Mouse (Mus musculus) midbrain, embryonic 12.5 days (tissue): ENCODE data around the gene Ccpg1. TPM values are rescaled to one million over a fixed set of nuclear protein-coding genes. Genes with fewer than 3 reads are reported as not detected.
A peak's percentile ranks its signal among the peaks of the same experiment; 100 is the strongest.

Experiments
- ATAC-seq: fragments of 200-750 bp; cut with Nextera tagmentation; 2 replicates; pipeline ENCODE4 v1.8.0; 2017; ENCODE audit warnings: low read depth, moderate TSS enrichment, moderate library complexity; ENCODE audit not compliant: low FRiP score
- H3K27ac ChIP-seq: fragments of 300-500 bp; sonication (generic); replicated peaks from 2 replicates; pipeline ENCODE4 v1.5.1; 2016; ENCODE audit warnings: mild to moderate bottlenecking
- H3K27me3 ChIP-seq: fragments of 300-500 bp; sonication (generic); 2 replicates; pipeline ENCODE4 v1.6.1; 2016; ENCODE audit warnings: mild to moderate bottlenecking
- H3K36me3 ChIP-seq: fragments of 300-500 bp; sonication (generic); 2 replicates; pipeline ENCODE4 v1.6.1; 2016
- H3K4me1 ChIP-seq: fragments of 300-500 bp; sonication (generic); 2 replicates; pipeline ENCODE4 v1.6.1; 2016
- H3K4me2 ChIP-seq: fragments of 300-500 bp; sonication (generic); replicated peaks from 2 replicates; pipeline ENCODE4 v1.6.1; 2016; ENCODE audit warnings: mild to moderate bottlenecking, moderate library complexity
- H3K4me3 ChIP-seq: fragments of 300-500 bp; sonication (generic); 2 replicates; pipeline ENCODE4 v1.5.1; 2016; ENCODE audit warnings: mild to moderate bottlenecking
- H3K9ac ChIP-seq: fragments of 300-500 bp; sonication (generic); replicated peaks from 2 replicates; pipeline ENCODE4 v1.6.1; 2016; ENCODE audit warnings: mild to moderate bottlenecking, moderate library complexity
- H3K9me3 ChIP-seq: fragments of 300-500 bp; sonication (generic); 2 replicates; pipeline ENCODE4 v1.6.1; 2016; ENCODE audit warnings: mild to moderate bottlenecking
- WGBS: fragments of 180-500 bp; shearing (Covaris S2); methylation state at CpG from one replicate; pipeline ENCODE4 v1.1.7; 2016; 5-methylcytosine and 5-hydroxymethylcytosine counted together
- microRNA-seq: library from miRNA; unstranded; fragments of <30 nt; microRNA quantifications from one replicate; pipeline ENCODE4, GENCODE M21; 2017
- polyA plus RNA-seq: library from polyadenylated mRNA; unstranded; fragments of >200 nt; fragmentation: Nextera tagmentation; extraction: Ambion mirVana; gene quantifications from 2 replicates; pipeline ENCODE4 v1.2.1, GENCODE M21; 2016

Gene Ccpg1
- polyA plus RNA-seq, 1 experiment from 2014 or later = 33.0 TPM

DNA sequence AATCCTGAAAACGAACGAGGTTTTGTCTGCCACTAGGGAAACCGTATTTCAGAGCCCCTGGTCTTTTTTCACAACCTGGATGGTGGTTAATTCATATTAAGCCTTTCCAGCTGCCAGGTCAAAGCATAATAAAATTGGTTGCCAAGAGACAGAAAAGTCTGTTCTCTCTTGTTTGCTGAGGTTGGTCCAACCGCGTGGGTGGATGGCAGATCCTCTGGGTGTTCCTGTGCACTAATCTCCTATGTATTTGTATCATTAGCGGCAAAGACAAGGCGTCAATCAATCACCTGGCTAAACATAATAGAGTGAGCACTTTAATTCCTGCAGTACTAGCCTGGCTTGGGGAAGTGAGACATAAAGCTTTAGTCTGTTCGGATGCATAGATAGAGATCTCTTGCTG is 65.4 kb downstream of the Ccpg1 start:
- WGBS = 51% methylated on average over 8 of the region's 8 CpGs

DNA sequence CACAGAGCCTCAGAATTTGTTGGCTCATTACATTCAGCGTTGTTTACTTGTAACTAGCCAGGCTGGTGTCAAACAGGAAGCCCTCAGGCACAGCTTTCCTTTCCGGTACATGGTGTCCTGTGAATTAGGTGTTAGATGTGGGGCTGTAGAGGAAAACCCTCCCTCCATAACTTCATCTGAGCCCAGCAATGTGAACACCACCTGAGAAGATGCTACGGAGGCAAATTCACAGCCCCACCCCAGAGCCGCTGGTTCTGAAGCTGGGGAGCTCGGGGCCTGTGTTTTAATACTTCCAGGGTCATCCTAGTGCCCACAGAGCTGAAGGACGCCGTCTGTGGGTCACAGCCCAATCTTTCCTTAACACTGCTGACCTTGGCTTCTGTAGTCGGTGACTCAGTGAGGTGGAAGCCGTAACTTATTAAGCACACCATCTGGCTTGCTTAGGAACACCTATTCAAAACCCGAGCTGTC is 70.2 kb downstream of the Ccpg1 start:
- H3K4me2 ChIP-seq = no peak overlapping the region
- WGBS = 60% methylated on average over 10 of the region's 10 CpGs
- no peaks in the 10 kb centered on the region for H3K4me1 ChIP-seq
- H3K9ac ChIP-seq = no peak overlapping the region
- no peaks in the 10 kb centered on the region for H3K27me3 ChIP-seq
- ATAC-seq = no peak
- no peaks in the 10 kb centered on the region for H3K36me3 ChIP-seq
- H3K4me3 ChIP-seq = no peak overlapping the region
- H3K27ac ChIP-seq = no peak overlapping the region
- no peaks in the 10 kb centered on the region for H3K9me3 ChIP-seq

More for the DNA sequence above, 65.4 kb downstream of the Ccpg1 start:
- Histone ChIP-seq H3K36me3 (no peaks in the 10 kb centered on the region), H3K9me3 (no peaks in the 10 kb centered on the region), H3K4me1 (0 out of 2 replicates have a peak, but pooled peaks cover 3% of the 10 kb centered on the region), H3K4me2 (no peak overlapping the region), H3K27me3 (0 out of 2 replicates have a peak, but pooled peaks cover 2% of the 10 kb centered on the region), H3K9ac (no peak overlapping the region), H3K4me3 (no peak overlapping the region), H3K27ac (no peak overlapping the region)
- ATAC-seq = no peak

DNA sequence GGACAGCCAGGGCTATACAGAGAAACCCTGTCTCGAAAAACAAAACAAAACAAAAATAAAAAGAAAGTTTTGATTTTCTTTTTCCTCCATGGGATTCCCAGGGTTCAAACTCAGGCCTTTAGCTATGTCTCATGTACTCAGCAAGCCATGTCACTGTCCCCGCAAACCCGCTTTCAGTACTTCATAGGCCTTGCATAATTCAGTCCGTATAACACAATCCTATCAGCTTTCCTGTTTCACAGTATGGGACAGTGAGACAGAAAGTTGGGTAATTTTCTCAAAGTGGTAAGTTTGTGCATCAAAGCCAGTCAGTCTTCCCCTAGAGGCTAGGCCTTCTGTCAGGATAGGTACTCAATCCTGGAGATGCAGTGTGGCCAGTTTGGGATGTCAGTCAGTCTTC is 74.0 kb downstream of the Ccpg1 start:
- peaks cover 5% of the 10 kb centered on the region; the same call in 1 of the 2 replicates for H3K4me1 ChIP-seq
- no peak overlapping the region for H3K4me3 ChIP-seq
- no peaks in the 10 kb centered on the region for H3K27me3 ChIP-seq
- 95% methylated on average over 4 of the region's 4 CpGs for WGBS
- no peak for ATAC-seq
- no peak overlapping the region for H3K4me2 ChIP-seq
- no peak overlapping the region for H3K9ac ChIP-seq
- no peaks in the 10 kb centered on the region for H3K36me3 ChIP-seq
- no peaks in the 10 kb centered on the region for H3K9me3 ChIP-seq
- H3K27ac ChIP-seq = no peak overlapping the region

DNA sequence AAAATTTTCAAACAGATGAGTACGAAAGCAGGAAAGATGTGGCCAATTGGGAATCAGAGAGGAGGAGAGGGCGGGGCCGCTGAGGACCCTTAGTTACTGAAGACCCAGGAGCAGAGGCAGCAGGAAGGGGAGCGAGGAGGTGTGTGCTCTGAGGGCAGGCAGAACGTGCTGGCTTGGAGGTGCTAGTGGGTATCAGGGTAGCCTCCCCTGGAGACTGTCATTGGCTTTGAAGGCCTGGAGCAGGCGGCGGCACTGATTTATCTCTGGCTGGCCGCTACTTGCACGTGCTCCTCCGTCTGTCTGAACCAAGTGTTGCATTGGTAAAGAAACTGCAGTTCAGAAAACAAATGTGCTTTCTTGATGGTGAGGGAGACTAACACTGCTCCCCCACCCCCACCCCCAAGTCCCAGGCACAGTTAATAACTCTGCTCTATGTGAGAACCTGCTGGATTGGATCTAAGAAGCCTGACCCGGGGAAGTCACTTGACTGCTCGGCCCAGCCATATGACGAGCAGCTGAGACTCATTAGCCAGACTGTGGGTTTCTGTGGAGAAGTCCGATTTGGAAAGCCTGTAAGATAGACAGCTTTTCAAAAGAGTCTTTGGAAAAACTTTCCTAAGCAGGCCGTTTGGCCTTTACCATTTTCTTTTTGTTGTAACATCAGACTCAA is 78.5 kb downstream of the Ccpg1 start:
- no peak overlapping the region for H3K27ac ChIP-seq
- no peaks in the 10 kb centered on the region for H3K9me3 ChIP-seq
- no peaks in the 10 kb centered on the region for H3K27me3 ChIP-seq
- H3K4me3 ChIP-seq = no peak overlapping the region
- H3K4me2 ChIP-seq = peak overlapping the region; percentile 26
- WGBS = 38% methylated on average over 15 of the region's 15 CpGs
- no peak for ATAC-seq
- no peak overlapping the region for H3K9ac ChIP-seq
- H3K36me3 ChIP-seq = no peaks in the 10 kb centered on the region
- H3K4me1 ChIP-seq = peaks cover 11% of the 10 kb centered on the region; the same call in 1 of the 2 replicates

Small RNA genes lying within 50 kb of the gene (microRNA-seq; reads per million reads assigned to microRNA genes)
- gene Gm27353 = not detected

Other genes with a start within 250 kb of the Ccpg1 start
- gene Prtg, start 178.6 kb upstream of the Ccpg1 start, polyA plus RNA-seq = 2.3 and 2.6 TPM in 2 replicates
- gene Pygo1, start 59.8 kb upstream of the Ccpg1 start, polyA plus RNA-seq = 11.4 and 13.7 TPM in 2 replicates
- gene Dyx1c1, start 26.6 kb upstream of the Ccpg1 start, polyA plus RNA-seq = 1.6 and 1.9 TPM in 2 replicates
- gene Gm44503, start 26.6 kb upstream of the Ccpg1 start, polyA plus RNA-seq = 0.54 TPM in 1 of 2 replicates, not detected in the other
- gene Ccpg1os, start within 50 bp of the Ccpg1 start, polyA plus RNA-seq = 24.1 and 27.3 TPM in 2 replicates
- 12.6 TPM in 2 replicates for gene Pigb, start 54.9 kb downstream of the Ccpg1 start, polyA plus RNA-seq
- 1.1 and 1.5 TPM in 2 replicates for gene Rab27a, start 59.4 kb downstream of the Ccpg1 start, polyA plus RNA-seq
- not detected in 2 replicates for gene Khdc3, start 116.4 kb downstream of the Ccpg1 start, polyA plus RNA-seq
- gene Gm20509, start 117.0 kb downstream of the Ccpg1 start, polyA plus RNA-seq = not detected in 2 replicates
- gene Rsl24d1, start 128.0 kb downstream of the Ccpg1 start, polyA plus RNA-seq = 127 and 128 TPM in 2 replicates